Mouse (Mus musculus): ENCODE data around the gene Tbc1d23.
"Not testable (repeated sequence)": the region's sequence is repeated elsewhere in the genome, so short reads cannot be mapped to it uniquely, and the experiment has no call there.

- TF ChIP-seq POLR2A (IDR thresholded peaks at IDR 0.05; ENCODE audit: borderline replicate concordance, insufficient read depth, low read length); CTCF (IDR thresholded peaks at IDR 0.05; ENCODE audit: borderline replicate concordance, insufficient read depth, low read depth, low read length): not testable (repeated sequence)
Observed at GRCm38 (mm10) chr16:57174480-57174879, 56.8 kb downstream of the Tbc1d23 start.

Data from cerebellum, adult 2 months (tissue).